Mouse (Mus musculus): ENCODE results near the gene Bcar1.

Gene Bcar1

DNA sequence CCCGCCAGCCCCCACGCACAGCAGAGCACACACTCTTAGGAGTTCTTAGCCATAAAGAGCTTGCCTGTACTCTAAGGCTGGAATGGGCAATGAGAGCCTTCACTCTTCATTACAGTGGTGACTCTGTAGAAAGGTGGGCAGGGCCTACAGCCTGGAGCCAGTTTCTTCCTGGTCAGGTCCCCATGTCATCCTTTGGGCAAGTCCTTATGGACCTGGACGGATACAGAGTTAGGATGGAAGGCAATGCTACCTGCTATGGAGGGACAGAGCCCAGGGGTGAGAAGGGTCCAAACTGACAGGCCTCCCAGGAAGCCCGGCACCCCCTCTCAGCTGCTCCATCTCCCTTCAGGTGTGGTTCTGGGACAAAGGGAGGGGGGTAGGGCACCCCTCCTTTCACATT lies 7.8 kb downstream of the Bcar1 start:
- no peak for DNase-seq

- DNase-seq: peak in 1 of 2 experiments; percentile 30
Measured at GRCm38 (mm10) chr8:111735335-111735761, 8.3 kb downstream of the Bcar1 start.

DNA sequence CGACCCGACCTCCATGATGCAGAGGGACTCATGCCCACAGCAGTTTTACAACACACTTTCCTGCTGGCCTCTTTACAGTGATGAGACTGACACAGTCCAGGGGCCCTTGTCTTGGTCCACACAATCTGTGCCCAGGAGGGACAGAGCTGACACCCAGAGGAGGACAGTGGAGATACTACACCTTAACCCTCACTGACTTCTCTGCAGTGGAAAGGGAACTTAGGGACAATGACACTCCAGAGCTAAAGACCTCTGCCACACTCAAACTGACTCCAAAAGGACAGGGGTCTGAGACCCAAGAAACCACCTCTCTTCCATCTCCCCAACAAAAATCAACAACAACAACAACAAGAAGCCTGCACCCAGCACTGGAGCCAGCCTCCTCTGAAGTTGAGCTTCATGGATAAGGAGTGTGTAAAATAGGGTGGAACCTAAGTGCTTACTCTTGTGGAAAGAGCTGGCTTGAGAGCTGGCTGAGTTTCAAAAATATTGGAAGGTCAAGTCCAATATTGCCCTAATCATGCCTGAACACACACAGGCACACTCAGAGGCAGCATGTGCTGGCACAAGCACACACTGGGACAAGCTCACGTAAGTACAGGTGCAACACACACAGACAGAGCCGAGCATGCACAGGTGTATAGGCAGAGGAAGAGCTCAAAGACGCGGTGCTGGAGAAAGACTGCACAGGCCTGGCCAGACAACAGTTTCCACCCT lies 9.2 kb downstream of the Bcar1 start:
- DNase-seq: peak in 1 of 2 experiments; percentile 29

- peak in 1 of 2 experiments; percentile 15 for DNase-seq
Measured at GRCm38 (mm10) chr8:111733581-111734243, 9.9 kb downstream of the Bcar1 start.

GRCm38 (mm10) chr8:111732406-111733085 lies 11.1 kb downstream of the Bcar1 start:
- no peak for DNase-seq

GRCm38 (mm10) chr8:111732004-111732403 lies 11.6 kb downstream of the Bcar1 start:
- DNase-seq: peak; percentile 96 to 97

GRCm38 (mm10) chr8:111731231-111731977 lies 12.2 kb downstream of the Bcar1 start:
- peak; percentile 55 to 65 for DNase-seq

- DNase-seq: peak in 1 of 2 experiments; percentile 16
Measured at GRCm38 (mm10) chr8:111729233-111730170, 14.1 kb downstream of the Bcar1 start.

DNA sequence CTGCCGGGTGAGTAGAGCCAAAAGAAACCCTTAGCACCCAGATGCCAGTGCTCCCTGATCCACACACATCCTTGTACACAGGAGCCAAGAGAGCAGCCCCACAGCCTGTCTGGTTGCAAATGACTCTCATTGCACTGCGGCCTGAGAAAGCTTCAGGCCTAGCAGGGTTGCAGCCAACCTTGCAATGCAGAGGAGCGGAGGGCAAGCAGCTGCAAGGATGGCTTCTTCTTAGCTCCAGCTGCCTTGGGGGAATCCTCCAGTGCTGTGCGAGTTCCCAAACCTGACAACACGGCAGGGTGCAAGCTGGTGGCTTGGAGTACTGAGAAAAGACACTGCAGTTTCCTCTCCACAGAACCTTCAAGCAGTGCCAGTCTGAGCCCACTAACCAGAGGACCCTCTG lies 15.1 kb downstream of the Bcar1 start:
- DNase-seq: peak in 1 of 2 experiments; percentile 12

- no peak for DNase-seq
Measured at GRCm38 (mm10) chr8:111727553-111727952, 16.1 kb downstream of the Bcar1 start.

DNA sequence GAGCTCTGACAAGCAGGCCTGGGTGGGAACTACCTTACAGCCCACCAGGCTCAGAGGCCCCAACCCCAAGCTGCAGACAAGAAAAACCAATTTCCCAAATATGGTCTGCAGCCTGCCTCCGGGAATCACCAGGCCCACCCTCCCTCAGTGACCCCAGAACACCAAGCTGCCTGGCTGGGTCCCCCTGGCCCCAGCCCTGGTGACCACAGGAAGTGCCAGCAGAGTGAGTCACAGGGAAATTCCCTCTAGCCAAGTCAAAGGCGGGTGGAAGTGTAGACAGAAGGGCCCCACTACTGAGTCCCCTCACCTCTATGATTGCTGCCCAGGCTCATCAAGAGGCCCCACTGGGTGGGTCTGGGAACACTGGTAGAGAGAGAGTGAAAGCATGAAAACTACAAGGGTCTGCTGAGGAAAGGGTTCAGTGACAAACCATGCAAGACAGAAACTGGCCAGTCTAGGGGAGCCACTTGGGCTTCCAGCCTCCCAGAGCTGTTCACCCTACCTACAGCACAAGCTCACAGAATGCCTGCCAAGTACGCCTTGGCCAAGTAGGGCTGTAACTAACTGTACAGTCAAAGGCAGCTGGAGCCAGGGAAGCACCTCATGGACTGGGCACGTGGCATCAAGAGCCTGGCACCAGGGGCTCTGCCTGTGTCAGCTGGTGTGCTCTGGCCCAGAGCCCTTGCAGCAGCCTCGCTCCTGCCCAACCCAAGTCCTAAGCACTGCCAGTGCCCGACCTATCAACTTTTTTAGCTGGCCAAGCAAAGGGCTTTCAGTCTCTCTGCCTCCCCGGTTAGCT lies 17.3 kb downstream of the Bcar1 start:
- peak; percentile 67 to 77 for DNase-seq

GRCm38 (mm10) chr8:111725341-111725740 lies 18.3 kb downstream of the Bcar1 start:
- DNase-seq: no peak

DNA sequence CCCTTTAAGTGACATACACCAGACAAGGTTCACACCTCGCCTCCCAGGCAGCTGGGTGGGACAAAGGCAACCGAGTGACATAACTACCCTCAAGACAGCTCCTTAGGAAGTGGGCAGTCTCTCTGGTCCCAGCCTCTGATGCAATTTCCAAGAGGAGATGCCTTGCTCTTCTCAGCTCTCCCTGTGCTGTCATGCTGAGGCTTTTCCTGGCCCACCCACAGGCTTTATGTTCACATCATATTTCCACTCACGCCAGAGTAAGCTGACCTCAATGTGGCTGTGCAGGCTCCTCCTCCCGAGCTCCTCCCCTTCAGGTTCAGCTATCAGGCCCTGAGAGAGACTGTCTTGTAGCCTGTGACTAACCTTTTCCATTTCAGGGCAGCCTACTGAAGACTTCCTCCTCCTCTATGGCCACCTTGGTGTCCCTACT lies 23.5 kb downstream of the Bcar1 start:
- peak in 1 of 2 experiments; percentile 8 for DNase-seq

GRCm38 (mm10) chr8:111718937-111719336 lies 24.7 kb downstream of the Bcar1 start:
- DNase-seq: peak in 1 of 2 experiments; percentile 8

DNA sequence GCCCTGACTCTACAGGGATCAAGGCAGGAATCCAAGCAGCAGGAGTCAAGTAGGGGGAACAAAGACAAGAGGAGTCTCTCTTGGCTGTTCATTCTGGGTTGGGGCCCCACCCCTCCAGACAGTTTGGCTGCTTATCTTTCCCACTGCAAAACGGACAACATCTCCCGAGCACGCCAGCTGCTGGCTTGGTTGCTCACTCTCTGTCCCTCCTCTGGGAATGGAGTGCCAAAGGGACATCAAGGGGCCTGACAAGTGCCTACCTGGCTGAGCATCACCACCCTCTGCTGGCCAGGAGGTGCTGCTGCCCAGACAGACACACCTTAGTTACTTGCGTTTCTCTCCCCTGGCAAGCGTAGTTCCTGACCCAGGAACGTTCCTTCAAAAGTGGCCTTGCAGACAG lies 25.7 kb downstream of the Bcar1 start:
- DNase-seq: peak; percentile 54 to 60

GRCm38 (mm10) chr8:111717488-111717792 lies 26.2 kb downstream of the Bcar1 start:
- no peak for DNase-seq

GRCm38 (mm10) chr8:111716603-111717487 lies 26.8 kb downstream of the Bcar1 start:
- DNase-seq: peak; percentile 75 to 83

GRCm38 (mm10) chr8:111715514-111715913 lies 28.1 kb downstream of the Bcar1 start:
- DNase-seq: peak in 1 of 2 experiments; percentile 17

DNA sequence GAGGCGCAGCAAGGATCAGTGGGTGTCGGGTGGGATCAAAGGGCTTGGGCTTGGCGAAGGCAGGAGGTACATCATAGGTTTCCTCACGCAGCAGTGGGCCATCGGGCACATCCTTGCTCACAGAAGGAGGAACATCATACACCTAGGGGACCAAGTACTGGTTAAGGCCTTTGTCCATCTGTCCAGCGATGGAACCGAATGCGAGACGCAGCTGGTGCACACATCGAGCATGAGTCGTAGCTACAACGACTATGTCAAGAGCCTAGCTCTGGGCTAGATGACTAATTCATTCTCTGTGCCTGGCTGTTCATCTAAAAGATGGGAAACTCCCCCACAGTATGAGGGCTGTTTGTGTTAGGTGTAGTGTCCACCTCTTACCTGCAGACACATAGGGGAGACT lies 29.3 kb downstream of the Bcar1 start:
- no peak for DNase-seq

DNA sequence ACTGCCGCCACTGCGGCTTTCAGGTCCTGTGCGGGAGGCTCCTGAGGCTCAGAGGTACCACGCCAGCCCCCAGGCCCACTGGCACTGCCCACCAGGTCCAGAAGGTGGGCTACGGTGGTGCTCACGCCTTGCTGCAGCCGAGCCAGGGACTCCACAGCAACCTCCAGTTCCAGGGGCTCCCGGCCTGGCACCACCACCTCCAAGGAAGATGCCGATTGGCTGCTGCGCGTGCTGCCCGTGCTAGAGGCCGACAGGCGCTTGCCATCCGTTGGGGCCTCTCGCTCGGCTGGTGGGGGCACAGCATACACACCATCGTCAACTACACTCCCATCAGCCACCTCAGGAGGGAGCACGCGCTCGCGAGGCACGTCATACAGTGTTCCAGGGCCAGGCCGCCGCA lies 29.8 kb downstream of the Bcar1 start:
- peak in 1 of 2 experiments; percentile 42 for DNase-seq
